Mouse (Mus musculus) ES-E14 (cell line): ENCODE measurements around the gene Tcf23. TPM values are rescaled to one million over a fixed set of nuclear protein-coding genes. Genes with fewer than 3 reads are reported as not detected.

Experiments used
- DNase-seq: peaks from one replicate; pipeline ENCODE4 v3.0.0-alpha.2; 2013; ENCODE audit warnings: low read depth, low spot score
- H3K27ac ChIP-seq: 2 replicates; pipeline ENCODE4 v1.5.1; 2012; ENCODE audit warnings: low read depth, mild to moderate bottlenecking, low read length, moderate library complexity, mixed read lengths; ENCODE audit not compliant: poor library complexity, insufficient read depth, severe bottlenecking
- H3K36me3 ChIP-seq: 2 replicates; pipeline ENCODE4 v1.6.1; 2012; ENCODE audit warnings: mild to moderate bottlenecking, low read length, moderate library complexity, mixed read lengths; ENCODE audit not compliant: control insufficient read depth, poor library complexity, insufficient read depth, severe bottlenecking
- H3K4me1 ChIP-seq, 2 experiments: fragments of 150-350 bp in 1 of 2; sonication (generic) in 1 of 2; 2 replicates each; pipeline ENCODE4 v1.6.1; 2012; ENCODE audit warnings: low read length in 2 of 2, mild to moderate bottlenecking in 1 of 2, mixed read lengths in 1 of 2; ENCODE audit not compliant: control insufficient read depth in 2 of 2, insufficient read depth in 2 of 2, poor library complexity in 1 of 2
- H3K4me3 ChIP-seq, 2 experiments: fragments of 150-350 bp in 1 of 2; sonication (generic) in 1 of 2; 2 replicates each; pipeline ENCODE4 v1.5.1; 2012; ENCODE audit warnings: low read length in 2 of 2, low read depth in 1 of 2, mild to moderate bottlenecking in 1 of 2, mixed read lengths in 1 of 2; ENCODE audit not compliant: insufficient read depth in 1 of 2, poor library complexity in 1 of 2, severe bottlenecking in 1 of 2
- H3K9ac ChIP-seq: 2 replicates; pipeline ENCODE4 v1.6.1; 2012; ENCODE audit warnings: low read depth, mild to moderate bottlenecking, low read length, mixed read lengths; ENCODE audit not compliant: poor library complexity, insufficient read depth, severe bottlenecking
- H3K9me3 ChIP-seq: fragments of 150-350 bp; sonication (generic); 2 replicates; pipeline ENCODE4 v1.6.1; 2012; ENCODE audit warnings: low read depth, mild to moderate bottlenecking, low read length; ENCODE audit not compliant: control insufficient read depth, insufficient read depth
- CHD2 ChIP-seq: IDR thresholded peaks from 2 replicates; pipeline ENCODE4 v1.6.1; 2014; ENCODE audit warnings: mild to moderate bottlenecking, low read depth, low read length, inconsistent platforms
- HCFC1 ChIP-seq: IDR thresholded peaks from 2 replicates; pipeline ENCODE4 v1.6.1; 2012; ENCODE audit warnings: low read length, inconsistent platforms, borderline replicate concordance; ENCODE audit not compliant: insufficient read depth
- MAFK ChIP-seq: IDR thresholded peaks from 2 replicates; pipeline ENCODE4 v1.6.1; 2014; ENCODE audit warnings: mild to moderate bottlenecking, low read depth, low read length, inconsistent platforms; ENCODE audit not compliant: insufficient read depth
- ZC3H11A ChIP-seq: IDR thresholded peaks from 2 replicates; pipeline ENCODE4 v1.6.1; 2012; ENCODE audit warnings: low read depth, mild to moderate bottlenecking, inconsistent platforms, low read length, borderline replicate concordance
- ZNF384 ChIP-seq: IDR thresholded peaks from 2 replicates; pipeline ENCODE4 v1.6.1; 2012; ENCODE audit warnings: low read depth, low read length, inconsistent platforms
- in situ Hi-C, 2 experiments: fragments of 600-800 bp; cut with MboI; formaldehyde crosslinking; loops; one replicate each; pipeline ENCODE4 v1.15.1; 2025; ENCODE audit warnings: low sequenced_read_pairs in 2 of 2, inconsistent platforms in 1 of 2; ENCODE audit not compliant: unreplicated experiment in 2 of 2
- total RNA-seq: library from RNA; depleted of rRNA; stranded (reverse); fragments of 300-350 nt; gene quantifications from 2 replicates; pipeline ENCODE4 v1.2.3, GENCODE M21; 2012

Gene Tcf23
- total RNA-seq, 1 experiment = 0.27 TPM

DNA sequence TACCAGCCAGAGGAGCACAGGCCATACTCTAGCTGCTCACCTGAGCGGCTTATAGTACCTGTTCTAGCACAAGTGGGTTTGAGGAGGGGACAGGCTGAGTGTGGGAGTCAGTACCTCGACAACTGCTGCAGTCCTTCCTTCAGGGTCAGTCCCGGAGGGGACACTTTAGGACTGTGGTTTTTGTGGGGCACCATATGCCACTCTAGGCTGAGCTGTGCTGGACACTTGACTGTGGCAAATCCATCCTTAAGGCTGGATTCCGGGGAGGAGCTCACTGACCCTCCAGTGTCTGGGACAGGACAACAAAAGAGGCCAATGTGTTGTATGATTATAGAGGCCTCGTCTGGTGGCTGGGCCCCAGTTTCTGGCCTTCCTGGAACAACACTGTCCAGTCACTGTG, 15.9 kb upstream of the Tcf23 start:
- H3K4me1 ChIP-seq = peaks cover 0 to 5% of the 10 kb centered on the region in 2 experiments; a peak in 2 of 4 replicates
- DNase-seq = no peak
- peaks cover 29% of the 10 kb centered on the region for H3K36me3 ChIP-seq
- TF ChIP-seq MAFK (no peak), ZNF384 (no peak), ZC3H11A (no peak), HCFC1 (no peak), CHD2 (no peak)
- no peak overlapping the region for H3K9ac ChIP-seq
- H3K9me3 ChIP-seq = no peaks in the 10 kb centered on the region
- no peak overlapping the region for H3K27ac ChIP-seq
- H3K4me3 ChIP-seq = no peak overlapping the region
- in situ Hi-C loops = no loop called here

DNA sequence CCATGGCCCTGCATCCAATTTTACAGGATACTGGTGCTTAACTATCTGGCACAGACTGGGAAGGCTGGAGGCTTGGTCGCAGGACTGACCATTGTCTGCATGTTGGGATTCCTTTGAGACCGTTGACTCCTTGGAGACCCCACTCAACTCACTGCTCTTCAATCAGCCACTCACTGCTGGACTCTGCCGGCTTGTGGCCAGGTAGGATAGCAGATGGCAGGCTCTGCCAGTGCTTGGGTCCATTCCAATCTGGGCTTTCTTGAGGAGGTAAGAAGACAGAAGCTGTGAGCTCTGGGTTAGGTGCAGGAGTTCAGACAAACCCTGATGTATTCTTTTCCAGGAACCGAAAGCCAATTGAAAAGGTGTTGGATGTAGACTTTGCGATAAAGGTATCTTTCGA, 14.4 kb upstream of the Tcf23 start:
- Histone ChIP-seq H3K27ac (no peak overlapping the region), H3K36me3 (peaks cover 39% of the 10 kb centered on the region), H3K4me1 (peaks cover 0 to 3% of the 10 kb centered on the region in 2 experiments; a peak in 2 of 4 replicates), H3K4me3 (no peak overlapping the region), H3K9me3 (no peaks in the 10 kb centered on the region), H3K9ac (no peak overlapping the region)
- no peak for TF ChIP-seq MAFK
- no peak for TF ChIP-seq ZNF384
- no peak for TF ChIP-seq ZC3H11A
- DNase-seq = no peak
- in situ Hi-C loops = no loop called here

DNA sequence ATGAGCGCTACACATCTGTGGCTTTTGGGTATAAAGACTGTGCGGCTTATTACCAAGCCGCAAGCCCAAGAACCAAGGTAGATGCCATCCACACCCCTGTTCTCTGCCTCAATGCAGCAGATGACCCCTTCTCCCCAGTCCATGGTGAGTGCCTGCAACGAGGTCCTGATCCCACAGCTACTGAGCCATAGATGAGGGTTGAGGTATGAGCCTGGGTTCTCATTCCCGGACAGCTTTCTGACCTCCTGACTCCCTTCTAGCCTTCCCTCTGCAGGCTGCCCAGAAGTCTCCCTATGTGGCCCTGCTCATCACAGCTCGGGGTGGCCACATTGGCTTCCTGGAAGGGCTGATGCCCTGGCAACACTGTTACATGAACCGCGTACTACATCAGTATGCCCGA, 13.9 kb upstream of the Tcf23 start:
- Histone ChIP-seq H3K9ac (no peak overlapping the region), H3K36me3 (peaks cover 39% of the 10 kb centered on the region), H3K27ac (no peak overlapping the region), H3K4me1 (peaks cover 0 to 2% of the 10 kb centered on the region in 2 experiments; a peak in 1 of 4 replicates), H3K4me3 (no peak overlapping the region), H3K9me3 (no peaks in the 10 kb centered on the region)
- no peak for DNase-seq
- no peak for TF ChIP-seq MAFK
- TF ChIP-seq HCFC1 = no peak
- TF ChIP-seq ZC3H11A = no peak
- TF ChIP-seq CHD2 = no peak
- no peak for TF ChIP-seq ZNF384
- in situ Hi-C loops = no loop called here

GRCm38 (mm10) chr5:30955751-30956150, 12.7 kb upstream of the Tcf23 start:
- Histone ChIP-seq H3K4me3 (no peak overlapping the region), H3K36me3 (peaks cover 39% of the 10 kb centered on the region), H3K9ac (no peak overlapping the region), H3K9me3 (no peaks in the 10 kb centered on the region), H3K27ac (no peak overlapping the region), H3K4me1 (peaks cover 0 to 2% of the 10 kb centered on the region in 2 experiments; a peak in 1 of 4 replicates)
- no peak for TF ChIP-seq CHD2
- TF ChIP-seq ZC3H11A = no peak
- no peak for TF ChIP-seq MAFK
- TF ChIP-seq ZNF384 = no peak
- TF ChIP-seq HCFC1 = no peak
- no peak for DNase-seq
- in situ Hi-C loops = no loop called here

DNA sequence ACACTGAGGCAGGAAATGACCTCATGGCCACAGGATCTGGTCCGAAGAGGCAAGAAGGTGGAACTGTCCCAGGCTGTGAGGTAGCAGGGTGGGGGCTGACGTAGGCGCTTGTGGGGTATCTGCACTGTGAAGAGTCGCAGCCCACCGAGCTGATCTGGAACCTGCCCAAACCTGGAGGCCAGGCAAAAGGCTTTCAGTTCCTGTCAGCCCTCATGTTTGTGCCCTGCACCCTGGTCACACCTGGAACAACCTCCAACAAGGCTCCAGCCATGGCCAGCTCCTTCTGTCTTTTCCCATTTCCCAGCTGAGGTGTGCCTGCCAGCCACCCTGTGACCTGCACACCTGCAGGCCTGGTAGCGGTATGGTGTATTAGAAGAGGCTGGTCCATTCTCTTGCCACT, 10.6 kb upstream of the Tcf23 start:
- Histone ChIP-seq H3K4me1 (no peaks in the 10 kb centered on the region), H3K9me3 (no peaks in the 10 kb centered on the region), H3K36me3 (peaks cover 34% of the 10 kb centered on the region), H3K9ac (no peak overlapping the region), H3K4me3 (no peak overlapping the region), H3K27ac (no peak overlapping the region)
- in situ Hi-C loops = no loop called here
- TF ChIP-seq MAFK (no peak), CHD2 (no peak), HCFC1 (no peak), ZC3H11A (no peak), ZNF384 (no peak)
- no peak for DNase-seq
